Mouse (Mus musculus): Measurements from ENCODE around the gene Tomm70a.

Tomm70a gene

GRCm38 (mm10) chr16:57190390-57190789 is 68.9 kb downstream of the Tomm70a start:
- no peak for DNase-seq (ENCODE audit: low spot score)

GRCm38 (mm10) chr16:57191214-57191613 is 69.7 kb downstream of the Tomm70a start:
- no peak for DNase-seq (ENCODE audit: low spot score)

- DNase-seq (ENCODE audit: low spot score): no peak
Observed at GRCm38 (mm10) chr16:57196590-57196989, 75.1 kb downstream of the Tomm70a start.

GRCm38 (mm10) chr16:57197281-57197680 is 75.8 kb downstream of the Tomm70a start:
- no peak for DNase-seq (ENCODE audit: low spot score)
